Mouse (Mus musculus) limb, embryonic 10.5 days (tissue): Measurements from ENCODE around the gene Kif17. TPM values are rescaled to one million over a fixed set of nuclear protein-coding genes. Genes with fewer than 3 reads are reported as not detected.
"Not testable (repeated sequence)": the region's sequence is repeated elsewhere in the genome, so short reads cannot be mapped to it uniquely, and the experiment has no call there.

Experiments used
- DNase-seq: peaks from one replicate; pipeline ENCODE4 v3.0.0-alpha.2; 2017; ENCODE audit warnings: low spot score
- H3K27ac ChIP-seq: fragments of 300-500 bp; sonication (generic); 2 replicates; pipeline ENCODE4 v1.5.1; 2016; ENCODE audit warnings: mild to moderate bottlenecking
- H3K27me3 ChIP-seq: fragments of 300-500 bp; sonication (generic); 2 replicates; pipeline ENCODE4 v1.6.1; 2016; ENCODE audit warnings: low read depth, mild to moderate bottlenecking; ENCODE audit not compliant: poor library complexity, severe bottlenecking
- H3K36me3 ChIP-seq: fragments of 300-500 bp; sonication (generic); 2 replicates; pipeline ENCODE4 v1.6.1; 2016; ENCODE audit warnings: mild to moderate bottlenecking, moderate library complexity
- H3K4me1 ChIP-seq: fragments of 300-500 bp; sonication (generic); 2 replicates; pipeline ENCODE4 v1.6.1; 2016
- H3K4me3 ChIP-seq: fragments of 300-500 bp; sonication (generic); 2 replicates; pipeline ENCODE4 v1.5.1; 2016; ENCODE audit warnings: mild to moderate bottlenecking, moderate library complexity
- H3K9me3 ChIP-seq: fragments of 300-500 bp; sonication (generic); replicated peaks from 2 replicates; pipeline ENCODE4 v1.6.1; 2016; ENCODE audit warnings: mild to moderate bottlenecking
- WGBS: fragments of 180-500 bp; shearing (Covaris S2); methylation state at CpG from one replicate; pipeline ENCODE4 v1.1.7; 2016; 5-methylcytosine and 5-hydroxymethylcytosine counted together
- polyA plus RNA-seq: library from polyadenylated mRNA; unstranded; fragments of >200 nt; fragmentation: Nextera tagmentation; extraction: Ambion mirVana; gene quantifications from 2 replicates; pipeline ENCODE4 v1.2.1, GENCODE M21; 2016

Kif17 gene
- polyA plus RNA-seq, 1 experiment from 2014 or later = 0.99 TPM

GRCm38 (mm10) chr4:138322692-138323091 is 72.5 kb downstream of the Kif17 start:
- 86% methylated on average over 4 of the region's 4 CpGs for WGBS
- Histone ChIP-seq H3K4me1 (peaks cover 14% of the 10 kb centered on the region), H3K27me3 (no peaks in the 10 kb centered on the region), H3K36me3 (peaks cover 15% of the 10 kb centered on the region; the same call in 1 of the 2 replicates), H3K9me3 (no peaks in the 10 kb centered on the region), H3K27ac (no peak overlapping the region), H3K4me3 (no peak overlapping the region)
- no peak for DNase-seq

- Histone ChIP-seq H3K4me1 (peaks cover 14% of the 10 kb centered on the region), H3K4me3 (no peak overlapping the region), H3K27me3 (no peaks in the 10 kb centered on the region), H3K36me3 (peaks cover 11% of the 10 kb centered on the region; the same call in 1 of the 2 replicates), H3K9me3 (no peaks in the 10 kb centered on the region), H3K27ac (no peak overlapping the region)
- WGBS = 86% methylated on average over 4 of the region's 4 CpGs
- no peak for DNase-seq
Measured at GRCm38 (mm10) chr4:138323753-138324152, 73.5 kb downstream of the Kif17 start.

GRCm38 (mm10) chr4:138324451-138324850 is 74.2 kb downstream of the Kif17 start:
- H3K27me3 ChIP-seq = no peaks in the 10 kb centered on the region
- DNase-seq = no peak

GRCm38 (mm10) chr4:138325466-138326076 is 75.3 kb downstream of the Kif17 start:
- peak overlapping the region; percentile 96 for H3K27ac ChIP-seq
- under 1% methylated on average over 44 of the region's 45 CpGs for WGBS
- H3K4me1 ChIP-seq = peaks cover 21% of the 10 kb centered on the region
- H3K9me3 ChIP-seq = no peaks in the 10 kb centered on the region
- peaks cover 3% of the 10 kb centered on the region; the same call in 1 of the 2 replicates for H3K27me3 ChIP-seq
- peak overlapping the region; percentile 92 for H3K4me3 ChIP-seq
- H3K36me3 ChIP-seq = peaks cover 2% of the 10 kb centered on the region; the same call in 1 of the 2 replicates
- peak; percentile 91 for DNase-seq

More at GRCm38 (mm10) chr4:138324451-138324850, 74.2 kb downstream of the Kif17 start:
- Histone ChIP-seq H3K9me3 (no peaks in the 10 kb centered on the region), H3K4me3 (no peak overlapping the region), H3K27ac (no peak overlapping the region), H3K4me1 (peaks cover 14% of the 10 kb centered on the region), H3K36me3 (peaks cover 11% of the 10 kb centered on the region; the same call in 1 of the 2 replicates)
- 89% methylated on average over 3 of the region's 3 CpGs for WGBS

- H3K27me3 ChIP-seq = peaks cover 9% of the 10 kb centered on the region
- H3K27ac ChIP-seq = peak within 1 kb of the TSS; percentile 96
- peak; percentile 90 for DNase-seq
- H3K9me3 ChIP-seq = no peaks in the 10 kb centered on the region
- H3K36me3 ChIP-seq = no peaks in the 10 kb centered on the region
- H3K4me3 ChIP-seq = peak within 1 kb of the TSS; percentile 92
- peaks cover 22% of the 10 kb centered on the region for H3K4me1 ChIP-seq
- 5% methylated on average over 40 of the region's 41 CpGs for WGBS
Measured at GRCm38 (mm10) chr4:138326077-138326695, 76.0 kb downstream of the Kif17 start, which contains the start of gene Pink1. Gene Pink1, minus strand, starts transcription at chr4:138326307.

- not testable (repeated sequence) for H3K9me3 ChIP-seq, H3K36me3 ChIP-seq, DNase-seq, H3K4me3 ChIP-seq
- H3K27me3 ChIP-seq = peaks cover 18% of the 10 kb centered on the region
- peaks cover 22% of the 10 kb centered on the region for H3K4me1 ChIP-seq
- H3K27ac ChIP-seq = peak overlapping the region; percentile 96; the same call in 1 of the 2 replicates
- 68% methylated on average over 9 of the region's 12 CpGs for WGBS
Measured at GRCm38 (mm10) chr4:138327155-138327554, 76.9 kb downstream of the Kif17 start.

- no peak for DNase-seq
- peaks cover 22% of the 10 kb centered on the region for H3K27me3 ChIP-seq
- 77% methylated on average over 7 of the region's 7 CpGs for WGBS
- peaks cover 22% of the 10 kb centered on the region for H3K4me1 ChIP-seq
- peak overlapping the region; percentile 42 for H3K4me3 ChIP-seq
- H3K27ac ChIP-seq = 0 out of 2 replicates have a peak overlapping the region, but pooled peaks have one; percentile 54
- no peaks in the 10 kb centered on the region for H3K36me3 ChIP-seq
- no peaks in the 10 kb centered on the region for H3K9me3 ChIP-seq
Measured at GRCm38 (mm10) chr4:138327891-138328470, 77.7 kb downstream of the Kif17 start.

- H3K27ac ChIP-seq = no peak overlapping the region
- peaks cover 21% of the 10 kb centered on the region for H3K4me1 ChIP-seq
- H3K27me3 ChIP-seq = peaks cover 22% of the 10 kb centered on the region
- H3K4me3 ChIP-seq = no peak overlapping the region
- DNase-seq = no peak
- WGBS = 40% methylated on average over 15 of the region's 15 CpGs
- H3K9me3 ChIP-seq = no peaks in the 10 kb centered on the region
- no peaks in the 10 kb centered on the region for H3K36me3 ChIP-seq
Measured at GRCm38 (mm10) chr4:138330264-138330671, 80.0 kb downstream of the Kif17 start.

GRCm38 (mm10) chr4:138331647-138332046 is 81.4 kb downstream of the Kif17 start:
- Histone ChIP-seq H3K27ac (no peak overlapping the region), H3K4me3 (no peak overlapping the region), H3K4me1 (peaks cover 8% of the 10 kb centered on the region; the same call in 1 of the 2 replicates), H3K36me3 (no peaks in the 10 kb centered on the region), H3K27me3 (peaks cover 22% of the 10 kb centered on the region), H3K9me3 (no peaks in the 10 kb centered on the region)
- no peak for DNase-seq
- WGBS = 81% methylated on average over 9 of the region's 9 CpGs

- Histone ChIP-seq H3K4me3 (no peak overlapping the region), H3K36me3 (no peaks in the 10 kb centered on the region), H3K27me3 (peaks cover 22% of the 10 kb centered on the region), H3K27ac (no peak overlapping the region), H3K9me3 (no peaks in the 10 kb centered on the region), H3K4me1 (peaks cover 8% of the 10 kb centered on the region; the same call in 1 of the 2 replicates)
- DNase-seq = no peak
- 83% methylated on average over 4 of the region's 4 CpGs for WGBS
Measured at GRCm38 (mm10) chr4:138333135-138333534, 82.9 kb downstream of the Kif17 start.

- WGBS = 89% methylated on average over 12 of the region's 12 CpGs
Measured at GRCm38 (mm10) chr4:138335036-138335435, 84.8 kb downstream of the Kif17 start.

GRCm38 (mm10) chr4:138335648-138336047 is 85.4 kb downstream of the Kif17 start:
- no peak for DNase-seq
- Histone ChIP-seq H3K4me1 (peaks cover under 1% of the 10 kb centered on the region; the same call in 1 of the 2 replicates), H3K27me3 (peaks cover 18% of the 10 kb centered on the region), H3K4me3 (no peak overlapping the region), H3K27ac (no peak overlapping the region), H3K36me3 (no peaks in the 10 kb centered on the region), H3K9me3 (no peaks in the 10 kb centered on the region)
- 87% methylated on average over 6 of the region's 6 CpGs for WGBS

More at GRCm38 (mm10) chr4:138335036-138335435, 84.8 kb downstream of the Kif17 start:
- peaks cover 7% of the 10 kb centered on the region; the same call in 1 of the 2 replicates for H3K4me1 ChIP-seq
- no peaks in the 10 kb centered on the region for H3K9me3 ChIP-seq
- no peak overlapping the region for H3K27ac ChIP-seq
- H3K4me3 ChIP-seq = no peak overlapping the region
- H3K27me3 ChIP-seq = peaks cover 22% of the 10 kb centered on the region
- DNase-seq = no peak
- H3K36me3 ChIP-seq = no peaks in the 10 kb centered on the region

GRCm38 (mm10) chr4:138336876-138337275 is 86.6 kb downstream of the Kif17 start:
- Histone ChIP-seq H3K27ac (no peak overlapping the region), H3K27me3 (peaks cover 6% of the 10 kb centered on the region; the same call in 1 of the 2 replicates), H3K9me3 (no peaks in the 10 kb centered on the region), H3K4me3 (no peak overlapping the region), H3K36me3 (no peaks in the 10 kb centered on the region), H3K4me1 (peaks cover 4% of the 10 kb centered on the region; the same call in 1 of the 2 replicates)
- WGBS = 82% methylated on average over 5 of the region's 5 CpGs
- DNase-seq = no peak
